Mouse (Mus musculus) monocyte, adult 5-6 weeks (primary cell): Measurements from ENCODE around the gene Elavl3. TPM values are rescaled to one million over a fixed set of nuclear protein-coding genes. Genes with fewer than 3 reads are reported as not detected.
A peak's percentile ranks its signal among the peaks of the same experiment; 100 is the strongest.
"Not testable (repeated sequence)": the region's sequence is repeated elsewhere in the genome, so short reads cannot be mapped to it uniquely, and the experiment has no call there.

Source experiments
- ATAC-seq: fragments of 153-309, 156-312 bp; replicated peaks from 2 replicates; pipeline ENCODE4 v1.8.0; 2017; ENCODE audit warnings: mild to moderate bottlenecking; ENCODE audit not compliant: low TSS enrichment, insufficient number of reproducible peaks, severe bottlenecking, poor library complexity, low FRiP score
- total RNA-seq: library from RNA; stranded (forward); fragments of 200-1000, 200-491, 200-594 nt; gene quantifications from 3 replicates; pipeline ENCODE4 v1.2.3, GENCODE M21; 2017

Elavl3 gene
- not detected in 3 replicates for total RNA-seq

DNA sequence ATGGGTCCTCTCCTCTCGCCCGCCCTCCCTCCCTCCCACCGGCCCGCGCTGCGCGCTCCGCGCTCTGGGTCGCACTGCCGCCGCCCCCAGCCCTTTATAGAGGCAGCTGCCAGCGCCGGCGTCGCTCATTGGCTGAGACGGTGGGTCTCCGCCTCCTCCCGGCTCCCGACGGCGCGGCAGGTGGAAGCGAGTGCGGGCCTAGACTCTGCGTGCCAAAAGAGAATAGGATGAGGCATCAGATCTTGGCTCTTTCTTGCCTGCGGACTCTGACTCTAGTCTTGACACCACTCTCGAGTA lies at the start of gene Elavl3:
Gene Elavl3, minus strand, starts transcription at position 66 of the 297 bp plus-strand sequence.
- no peak for ATAC-seq

DNA sequence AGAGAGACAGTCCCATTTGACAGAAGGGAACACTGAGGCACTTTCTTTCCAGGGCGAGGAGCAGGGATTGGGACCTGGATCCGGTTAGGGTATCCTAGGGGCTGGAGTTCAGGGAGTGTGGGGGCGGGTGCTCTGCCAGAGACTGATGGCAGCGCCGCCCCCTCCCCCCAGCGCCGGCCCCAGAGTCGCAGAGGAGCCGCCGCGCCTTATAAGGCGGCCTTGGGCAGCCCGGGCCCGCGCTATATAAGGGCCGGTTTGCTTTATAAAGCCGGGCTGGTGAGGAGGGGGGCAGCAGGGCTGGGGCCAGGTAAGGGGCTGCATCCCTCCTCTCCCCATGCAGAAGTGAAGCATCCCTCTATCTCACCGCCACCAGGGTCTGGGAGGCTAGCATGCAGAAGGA lies 48.1 kb upstream of the Elavl3 start:
- no peak for ATAC-seq

DNA sequence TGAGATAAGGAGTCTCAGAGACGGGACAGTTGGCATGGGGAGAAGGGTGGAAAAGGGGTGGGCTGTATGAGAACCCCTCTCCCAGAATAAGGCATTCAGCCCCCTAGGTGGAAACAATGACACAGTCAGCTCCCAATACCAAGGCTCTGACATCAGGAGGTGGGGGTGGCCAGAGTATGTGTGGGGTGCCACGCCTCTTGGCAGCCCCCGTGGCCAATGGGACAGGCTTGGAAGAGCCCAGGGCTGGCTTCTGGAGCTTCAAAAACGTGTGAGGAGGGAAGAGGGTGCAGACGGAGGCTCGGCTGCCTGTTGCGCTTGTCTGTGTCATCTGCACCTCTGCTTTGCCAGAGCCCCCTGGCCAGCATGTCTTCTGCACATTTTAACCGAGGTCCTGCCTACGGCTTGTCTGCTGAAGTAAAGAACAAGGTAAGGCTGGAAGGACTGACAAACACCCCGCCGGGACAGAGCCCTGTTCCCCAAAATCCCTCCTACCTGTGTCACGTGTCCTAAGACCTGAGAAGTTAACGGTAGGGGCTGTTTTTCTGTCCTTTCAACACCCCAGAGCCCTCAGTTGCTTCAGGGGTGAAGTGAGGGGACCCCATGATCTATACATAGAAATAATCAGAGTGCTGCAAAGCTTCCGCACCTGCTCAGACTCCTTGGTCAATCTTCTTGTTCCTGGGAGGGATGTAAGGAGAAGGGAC lies 47.3 kb upstream of the Elavl3 start, which contains the start of gene Cnn1:
Gene Cnn1, plus strand, starts transcription at position 224 of the 704 bp plus-strand sequence.
- no peak for ATAC-seq

DNA sequence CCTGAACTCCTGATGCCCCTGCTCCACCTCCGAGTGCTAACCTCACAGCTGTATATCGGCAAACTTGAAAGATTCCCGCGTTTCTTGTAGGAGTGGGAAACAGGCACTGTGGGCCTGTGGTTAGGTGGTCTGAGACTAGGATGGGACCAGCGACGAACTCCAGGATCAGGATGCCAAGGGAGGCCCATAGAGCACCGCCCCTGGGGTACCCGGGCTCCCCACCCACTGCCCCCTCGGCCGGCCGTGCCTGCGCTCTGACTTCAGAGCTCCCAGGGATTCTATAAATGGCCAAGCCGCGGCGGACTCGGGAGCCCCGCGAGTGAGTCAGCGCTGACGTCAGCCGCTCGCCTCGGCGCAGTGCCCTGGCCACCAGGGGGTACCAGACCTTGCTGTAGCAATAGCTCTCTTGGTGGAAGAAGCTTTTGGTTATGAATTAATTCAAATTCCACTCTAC lies 44.1 kb upstream of the Elavl3 start:
- peak; percentile 92 for ATAC-seq

DNA sequence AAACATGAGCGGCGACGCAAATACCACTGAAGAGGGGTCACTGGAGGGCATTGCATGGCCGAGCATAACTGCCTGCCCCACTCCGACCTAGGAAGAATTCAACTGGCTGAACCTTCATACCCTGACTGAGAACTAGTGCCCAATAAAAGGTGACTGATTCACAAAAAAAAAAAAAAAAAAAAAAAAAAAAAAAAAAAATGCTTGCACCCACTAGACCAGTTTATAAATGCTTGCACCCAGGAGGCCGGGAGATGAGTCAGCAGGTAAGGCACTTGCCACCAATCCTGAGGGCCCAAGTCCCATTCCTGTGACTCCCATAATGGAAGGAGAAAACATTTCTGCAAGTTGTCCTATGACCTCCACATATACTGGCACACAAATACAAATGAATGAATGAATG lies 40.9 kb upstream of the Elavl3 start:
- no peak for ATAC-seq

DNA sequence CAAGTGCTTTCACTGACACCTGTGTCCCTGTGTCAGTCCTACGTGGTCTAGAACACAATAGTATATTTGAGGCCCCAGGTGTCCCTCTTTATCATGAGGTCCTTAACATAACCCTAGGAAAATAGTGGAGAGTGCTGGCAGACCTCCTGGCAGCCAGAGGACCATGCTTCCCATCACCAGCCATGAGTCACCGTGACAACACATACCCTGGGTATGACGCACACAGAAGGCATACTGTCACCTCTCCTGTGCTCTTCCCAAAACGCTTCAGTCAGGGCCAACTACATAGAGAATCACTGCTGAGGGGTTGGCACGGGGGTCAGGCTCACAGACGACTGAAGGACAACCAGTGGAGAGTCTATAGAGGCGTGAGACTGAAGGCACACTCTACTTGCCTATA lies 38.2 kb upstream of the Elavl3 start:
- no peak for ATAC-seq

DNA sequence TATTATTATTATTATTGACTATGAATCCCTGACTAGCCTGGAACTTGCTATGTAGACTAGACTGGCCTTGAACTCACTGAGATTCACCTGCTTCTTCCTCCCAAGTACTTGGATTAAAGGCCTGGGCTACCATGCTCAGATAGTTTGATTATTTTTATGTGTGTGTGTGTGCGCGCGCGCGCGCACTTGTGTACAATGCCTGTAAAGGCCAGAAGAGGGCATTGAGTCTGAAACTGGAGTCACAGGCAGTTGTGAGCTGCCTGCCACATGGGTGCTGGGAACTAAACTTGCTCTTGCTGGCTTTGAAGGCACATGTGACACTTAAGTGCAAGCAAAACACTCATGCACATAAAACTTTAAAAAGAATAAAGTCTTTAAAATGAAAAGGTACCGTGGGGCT lies 37.5 kb upstream of the Elavl3 start:
- no peak for ATAC-seq

DNA sequence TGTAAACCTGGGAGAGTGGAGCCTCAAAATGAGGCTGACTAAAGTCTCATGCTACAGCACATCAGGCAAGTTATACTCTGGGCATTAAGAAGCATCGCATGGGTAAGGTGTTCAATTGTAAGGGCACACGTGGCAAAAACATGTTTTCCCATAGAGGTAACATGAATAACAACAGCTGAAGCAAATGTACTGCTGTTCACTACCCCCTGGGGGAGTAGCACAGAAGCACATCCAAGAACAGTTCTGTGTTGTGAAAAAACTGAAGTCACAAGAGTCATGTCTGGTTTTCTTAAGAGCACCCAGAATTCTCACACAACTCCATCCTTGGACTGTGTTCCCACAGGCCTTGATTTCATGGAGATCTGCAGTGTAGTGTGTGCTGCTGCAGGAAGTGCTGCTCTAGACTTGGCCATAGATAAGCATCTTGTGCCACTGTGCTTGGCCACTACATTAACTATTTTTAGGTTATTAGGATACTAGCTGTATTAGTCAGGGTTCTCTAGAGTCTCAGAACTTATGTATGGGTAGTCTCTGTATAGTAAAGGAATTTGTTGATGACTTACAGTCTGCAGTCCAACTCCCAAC lies 35.3 kb upstream of the Elavl3 start:
- ATAC-seq: no peak

DNA sequence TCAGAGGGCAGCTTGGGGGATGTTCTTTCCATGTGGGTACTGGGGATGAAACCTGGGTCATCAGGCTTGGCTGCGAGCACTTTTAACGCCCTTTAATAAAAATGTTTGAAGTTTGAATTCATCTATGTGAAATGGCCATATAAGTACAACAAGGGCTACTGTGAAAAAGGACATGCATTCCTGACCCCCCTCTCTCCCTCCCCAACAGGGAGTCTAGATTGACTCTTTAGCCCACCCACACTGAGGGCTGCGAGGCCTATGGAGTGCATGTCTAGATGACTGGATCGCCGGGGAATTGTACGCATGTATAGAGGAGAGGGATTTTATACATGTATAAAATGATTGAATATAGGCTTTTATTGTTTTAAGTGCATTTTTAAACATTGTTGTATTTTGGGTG lies 34.2 kb upstream of the Elavl3 start:
- no peak for ATAC-seq

DNA sequence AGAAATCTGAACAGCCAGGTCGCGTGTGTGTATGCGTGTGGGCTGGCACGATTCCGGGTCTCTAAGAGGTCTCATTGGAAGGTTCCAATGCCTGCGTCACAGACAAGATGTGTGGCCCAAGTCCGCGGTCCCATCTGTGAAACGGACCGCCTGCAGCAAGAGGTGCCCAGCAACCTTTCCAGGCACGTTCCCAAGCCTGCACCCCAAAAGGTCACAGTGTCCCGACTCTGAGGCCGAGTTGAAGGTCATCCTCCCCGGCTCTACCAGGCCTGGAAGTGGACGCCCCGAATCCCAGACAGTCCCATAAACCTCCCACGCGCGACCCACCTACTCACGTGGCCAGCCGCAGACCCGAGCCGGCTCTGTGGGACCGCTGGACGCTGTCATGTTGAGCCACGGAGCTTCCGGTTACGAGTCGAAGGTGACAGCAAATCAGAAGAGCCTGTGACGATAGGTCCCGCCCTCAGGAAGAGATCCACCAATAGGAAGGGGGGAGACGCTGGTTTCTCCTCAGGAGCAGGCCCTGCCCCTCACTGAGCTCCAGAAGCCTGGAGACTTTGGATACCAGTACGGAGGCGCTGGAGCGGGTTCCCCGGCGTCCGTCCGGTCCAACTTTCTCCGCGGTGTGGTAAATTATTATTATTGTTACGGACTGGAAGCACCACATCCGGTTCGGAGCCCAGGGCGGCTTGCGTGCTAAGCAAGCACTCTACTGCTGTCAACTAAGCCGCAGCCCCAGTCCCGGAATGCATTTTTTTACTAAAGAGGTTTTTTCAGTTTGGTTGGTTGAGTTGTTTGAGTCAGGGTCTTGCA lies 33.4 kb upstream of the Elavl3 start, which contains the start of gene Ecsit:
Gene Ecsit, minus strand, starts transcription at position 417 of the 813 bp plus-strand sequence.
- peak; percentile 99 for ATAC-seq

DNA sequence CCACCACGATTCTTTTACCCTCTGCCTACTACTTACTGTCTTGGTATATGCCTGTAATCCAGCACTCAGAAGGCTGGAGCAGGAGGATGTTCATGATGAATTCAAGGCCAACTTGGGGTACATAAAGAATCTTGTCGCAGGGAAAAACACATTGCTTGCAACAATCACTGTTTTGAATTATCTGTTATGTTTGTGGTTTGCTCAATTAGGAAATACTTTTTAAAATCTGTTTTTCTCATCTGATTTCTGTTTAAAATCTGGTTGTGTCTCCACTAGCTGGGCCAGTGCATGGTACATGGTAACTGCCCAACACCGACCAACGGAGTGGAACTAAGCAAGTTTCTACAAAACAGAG lies 32.8 kb upstream of the Elavl3 start:
- no peak for ATAC-seq

DNA sequence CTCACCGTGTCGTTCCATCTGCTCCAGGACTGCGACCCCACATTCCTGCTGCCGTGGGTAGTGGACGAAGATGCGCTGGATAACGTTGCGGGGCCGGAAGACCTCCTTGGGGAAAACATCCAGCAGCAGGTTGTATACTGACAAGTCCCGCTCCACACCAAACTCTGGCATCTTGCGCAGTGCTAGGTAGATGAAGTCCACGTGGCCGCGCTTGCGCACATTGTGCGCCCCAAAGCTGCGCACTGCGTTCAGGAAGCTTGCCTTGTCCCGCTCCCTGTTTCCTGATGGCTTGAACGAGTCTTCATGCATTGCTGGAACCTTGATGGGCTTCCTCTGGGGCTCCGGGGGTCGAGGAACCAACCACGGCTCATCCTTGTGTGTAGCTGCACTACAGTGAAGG lies 24.4 kb upstream of the Elavl3 start:
- ATAC-seq: no peak

DNA sequence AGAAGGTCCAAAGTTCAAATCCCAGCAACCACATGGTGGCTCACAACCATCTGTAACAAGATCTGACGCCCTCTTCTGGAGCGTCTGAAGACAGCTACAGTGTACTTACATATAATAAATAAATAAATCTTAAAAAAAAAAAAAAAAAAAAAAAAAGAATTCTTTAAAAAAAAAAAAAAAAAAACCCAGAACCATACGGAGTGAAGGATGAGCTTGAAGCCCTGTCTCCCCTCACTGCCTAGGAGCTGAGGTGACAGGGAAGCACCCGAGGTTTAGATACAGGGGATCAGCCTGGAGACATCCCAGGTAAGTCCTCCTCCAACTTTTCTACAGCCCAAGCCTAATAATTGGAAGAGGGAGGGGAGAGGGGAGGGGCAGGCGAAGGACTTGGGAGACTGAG lies 24.0 kb upstream of the Elavl3 start:
- not testable (repeated sequence) for ATAC-seq

DNA sequence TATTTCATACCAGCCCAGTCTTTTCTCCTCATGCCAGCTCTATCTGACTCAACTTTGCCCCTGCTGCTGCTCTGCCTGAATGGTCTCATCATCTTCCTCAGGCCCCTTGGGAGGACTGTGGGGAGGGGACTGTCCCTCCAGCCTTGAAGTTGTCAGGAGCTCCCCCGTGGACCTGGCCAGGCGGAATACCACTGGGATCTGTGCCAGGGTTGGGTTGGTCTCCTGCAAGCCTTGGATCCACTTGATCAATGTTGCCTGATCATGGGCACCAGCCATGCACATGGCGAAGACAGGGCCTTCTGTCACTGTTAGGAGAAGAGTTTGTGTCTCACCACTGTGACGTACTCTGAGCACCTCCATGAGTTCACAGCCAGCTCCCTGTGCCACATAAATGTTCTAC lies 20.5 kb upstream of the Elavl3 start:
- no peak for ATAC-seq

DNA sequence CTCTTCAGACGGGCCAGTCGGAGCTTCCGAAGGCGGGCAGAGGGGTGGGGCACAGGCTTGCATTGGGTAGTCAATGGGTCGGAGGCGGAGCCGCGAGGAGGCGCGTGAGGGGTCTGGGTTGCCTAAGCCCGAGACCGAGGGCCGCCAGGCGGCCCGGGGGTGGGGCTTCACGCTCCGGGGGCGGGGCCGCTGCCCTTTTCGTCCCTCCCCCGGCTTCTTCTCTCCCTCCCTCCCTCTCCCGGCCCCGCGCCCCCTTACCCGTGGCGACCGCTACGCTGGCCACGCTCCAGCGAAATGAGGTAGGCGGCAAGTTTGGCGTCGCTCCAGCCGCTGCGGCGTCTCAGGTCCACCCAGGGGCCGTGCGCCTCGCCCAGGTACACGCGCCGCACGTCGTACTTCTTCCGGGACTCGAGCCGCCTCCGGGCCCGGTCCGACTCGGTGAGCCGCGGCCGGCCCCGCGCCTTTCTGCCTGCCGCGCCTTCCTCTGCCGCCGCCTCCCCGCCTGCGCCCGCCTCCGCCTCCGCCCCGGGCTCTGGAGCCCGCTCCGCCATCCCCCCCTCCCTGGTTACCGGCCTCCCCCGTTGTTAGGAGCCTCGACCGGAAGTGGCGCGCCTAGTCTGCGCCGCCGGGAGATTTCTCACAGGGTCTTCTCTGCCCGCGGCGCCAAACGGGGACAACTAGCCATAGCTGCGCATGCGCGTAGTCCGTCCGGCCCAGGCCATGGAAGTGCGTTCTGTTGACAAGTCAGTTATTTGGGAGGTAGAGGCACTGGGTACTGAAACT lies 19.2 kb upstream of the Elavl3 start, which contains the start of the genes Gm49318 and Zfp653:
Gene Gm49318, minus strand, starts transcription at position 469 of the 783 bp plus-strand sequence.
Gene Zfp653, minus strand, starts transcription at position 586 of the 783 bp plus-strand sequence.
- peak; percentile 84 for ATAC-seq

DNA sequence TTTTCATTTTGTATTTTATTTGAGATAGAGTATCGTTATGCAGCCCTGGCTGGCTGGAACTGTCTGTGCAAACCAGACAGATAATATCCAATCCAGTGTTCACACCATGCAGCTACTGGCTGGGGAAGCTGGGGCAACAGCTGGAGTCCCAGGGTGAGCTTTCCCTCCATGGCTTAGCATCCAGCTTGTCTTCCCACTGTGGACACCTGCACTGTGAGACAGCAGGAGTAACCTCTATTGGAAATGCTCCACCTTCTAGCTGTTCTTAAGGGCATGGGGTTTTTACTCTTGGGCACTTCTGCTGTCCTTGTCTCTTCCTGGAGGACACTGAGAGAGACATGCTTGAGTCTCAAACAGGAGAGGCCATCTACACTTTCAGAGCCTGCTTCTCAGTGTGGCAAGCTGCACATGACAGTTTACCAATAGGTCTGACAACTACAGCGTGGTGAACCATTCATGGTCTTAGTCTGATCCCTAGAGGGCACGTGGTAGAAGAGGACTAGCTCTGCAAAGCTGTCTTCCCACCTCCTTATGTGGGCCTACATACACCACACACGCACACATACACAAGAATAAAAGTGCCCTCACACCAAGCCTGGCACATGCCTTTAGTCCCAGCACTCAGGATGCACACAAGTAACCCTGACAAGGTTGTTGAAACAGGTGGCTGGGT lies 18.2 kb upstream of the Elavl3 start:
- ATAC-seq: no peak

DNA sequence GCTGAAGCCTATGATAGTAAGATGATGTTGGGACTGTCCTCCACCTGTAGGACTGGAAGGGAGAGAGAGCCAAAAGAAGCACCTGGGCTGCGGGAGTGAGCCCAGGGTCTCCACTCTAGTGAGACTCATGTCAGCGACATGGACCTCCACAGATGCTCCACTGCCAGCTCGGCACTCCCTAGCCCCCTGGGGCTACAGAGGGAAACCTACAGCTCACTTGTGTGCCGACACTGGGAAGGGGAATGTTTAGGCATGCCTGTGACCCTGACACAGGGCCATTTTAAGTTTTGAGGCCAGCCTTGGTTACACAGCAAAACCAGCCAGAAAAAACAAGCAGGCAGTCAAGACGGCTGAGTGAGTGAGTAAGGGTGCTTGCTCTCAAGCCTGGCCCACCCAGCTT lies 15.4 kb upstream of the Elavl3 start:
- no peak for ATAC-seq

DNA sequence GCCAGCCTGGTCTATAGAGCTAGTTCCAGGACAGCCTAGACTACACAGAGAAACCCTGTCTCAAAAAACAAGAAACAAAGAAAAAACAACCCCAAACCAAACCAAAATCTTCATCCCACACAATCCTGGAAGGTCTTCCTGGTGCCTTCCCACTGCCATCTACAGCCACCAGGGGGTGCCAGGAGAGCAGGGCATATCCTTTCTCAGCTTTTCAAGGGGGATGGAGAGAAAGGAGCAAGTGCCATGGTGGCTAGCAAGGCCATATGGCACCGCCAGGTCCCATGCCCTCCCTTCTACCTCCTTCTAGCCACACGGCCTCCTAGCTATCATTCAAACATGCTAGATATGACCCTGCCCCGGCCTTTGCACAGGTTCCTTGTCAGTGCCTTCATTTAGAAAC lies 14.6 kb upstream of the Elavl3 start:
- no peak for ATAC-seq
